Mouse (Mus musculus) hindbrain, embryonic 11.5 days (tissue): ENCODE measurements around the gene Cemip. TPM values are rescaled to one million over a fixed set of nuclear protein-coding genes. Genes with fewer than 3 reads are reported as not detected.

ENCODE experiments used
- ATAC-seq: fragments of 200-750 bp; cut with Nextera tagmentation; 2 replicates; pipeline ENCODE4 v1.8.0; 2017; ENCODE audit warnings: mild to moderate bottlenecking, moderate TSS enrichment, moderate library complexity; ENCODE audit not compliant: low FRiP score
- DNase-seq: peaks from one replicate; pipeline ENCODE4 v3.0.0-alpha.2; 2015; ENCODE audit warnings: low spot score
- H3K27ac ChIP-seq: fragments of 300-500 bp; sonication (generic); 2 replicates; pipeline ENCODE4 v1.5.1; 2014; ENCODE audit warnings: mild to moderate bottlenecking, low read depth, low read length
- H3K27me3 ChIP-seq: fragments of 300-500 bp; sonication (generic); 2 replicates; pipeline ENCODE4 v1.6.1; 2014; ENCODE audit warnings: mild to moderate bottlenecking, low read length, moderate library complexity, mixed read lengths; ENCODE audit not compliant: control insufficient read depth, insufficient read depth
- H3K36me3 ChIP-seq: fragments of 300-500 bp; sonication (generic); 2 replicates; pipeline ENCODE4 v1.6.1; 2014; ENCODE audit warnings: mild to moderate bottlenecking, low read length, moderate library complexity, mixed read lengths; ENCODE audit not compliant: control insufficient read depth, insufficient read depth
- H3K4me1 ChIP-seq: fragments of 300-500 bp; sonication (generic); replicated peaks from 2 replicates; pipeline ENCODE4 v1.6.1; 2014; ENCODE audit warnings: low read length, mixed read lengths; ENCODE audit not compliant: control insufficient read depth, insufficient read depth
- H3K4me2 ChIP-seq: fragments of 300-500 bp; sonication (generic); replicated peaks from 2 replicates; pipeline ENCODE4 v1.6.1; 2014; ENCODE audit warnings: mild to moderate bottlenecking, low read depth, low read length
- H3K4me3 ChIP-seq: fragments of 300-500 bp; sonication (generic); 2 replicates; pipeline ENCODE4 v1.5.1; 2014; ENCODE audit warnings: low read depth, low read length
- H3K9ac ChIP-seq: fragments of 300-500 bp; sonication (generic); 2 replicates; pipeline ENCODE4 v1.6.1; 2014; ENCODE audit warnings: low read depth, low read length
- H3K9me3 ChIP-seq: fragments of 300-500 bp; sonication (generic); 2 replicates; pipeline ENCODE4 v1.6.1; 2016; ENCODE audit warnings: low read length; ENCODE audit not compliant: control insufficient read depth
- WGBS: fragments of 180-500 bp; shearing (Covaris S2); extraction: QIAGEN DNeasy Blood & Tissue Kit; methylation state at CpG from one replicate; pipeline ENCODE4 v1.1.7; 2014; 5-methylcytosine and 5-hydroxymethylcytosine counted together
- polyA plus RNA-seq: library from polyadenylated mRNA; unstranded; fragments of >200 nt; fragmentation: Nextera tagmentation; extraction: Ambion mirVana; gene quantifications from 2 replicates; pipeline ENCODE4 v1.2.1, GENCODE M21; 2014

Cemip gene
- polyA plus RNA-seq, 1 experiment from 2014 or later: 0.31 TPM

DNA sequence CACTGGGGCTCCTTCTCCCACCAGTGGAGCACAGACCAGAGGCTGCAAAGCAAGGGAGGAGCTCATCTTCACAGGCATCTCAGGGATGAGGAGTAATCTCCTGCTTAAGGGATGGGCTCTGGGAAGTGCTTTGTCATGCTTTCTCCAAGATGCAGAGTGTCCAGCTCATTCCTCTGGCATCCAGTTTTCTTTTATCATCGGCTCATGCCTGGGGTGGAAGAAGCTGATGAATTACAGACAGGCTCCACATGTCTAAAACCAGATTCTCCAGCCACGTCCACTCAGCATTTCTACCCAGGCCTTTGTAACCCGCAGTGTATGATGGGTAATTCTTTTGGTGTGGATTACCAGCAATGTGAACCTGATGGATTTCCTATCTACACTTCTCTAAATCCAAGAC, 1.9 kb upstream of the Cemip start:
- 80% methylated on average over 3 of the region's 3 CpGs for WGBS
- Histone ChIP-seq H3K4me2 (no peak overlapping the region), H3K36me3 (no peaks in the 10 kb centered on the region), H3K4me1 (no peaks in the 10 kb centered on the region), H3K9ac (no peak overlapping the region), H3K4me3 (no peak overlapping the region), H3K9me3 (no peaks in the 10 kb centered on the region), H3K27me3 (peaks cover 18% of the 10 kb centered on the region), H3K27ac (no peak overlapping the region)
- DNase-seq (no peak), ATAC-seq (no peak)

DNA sequence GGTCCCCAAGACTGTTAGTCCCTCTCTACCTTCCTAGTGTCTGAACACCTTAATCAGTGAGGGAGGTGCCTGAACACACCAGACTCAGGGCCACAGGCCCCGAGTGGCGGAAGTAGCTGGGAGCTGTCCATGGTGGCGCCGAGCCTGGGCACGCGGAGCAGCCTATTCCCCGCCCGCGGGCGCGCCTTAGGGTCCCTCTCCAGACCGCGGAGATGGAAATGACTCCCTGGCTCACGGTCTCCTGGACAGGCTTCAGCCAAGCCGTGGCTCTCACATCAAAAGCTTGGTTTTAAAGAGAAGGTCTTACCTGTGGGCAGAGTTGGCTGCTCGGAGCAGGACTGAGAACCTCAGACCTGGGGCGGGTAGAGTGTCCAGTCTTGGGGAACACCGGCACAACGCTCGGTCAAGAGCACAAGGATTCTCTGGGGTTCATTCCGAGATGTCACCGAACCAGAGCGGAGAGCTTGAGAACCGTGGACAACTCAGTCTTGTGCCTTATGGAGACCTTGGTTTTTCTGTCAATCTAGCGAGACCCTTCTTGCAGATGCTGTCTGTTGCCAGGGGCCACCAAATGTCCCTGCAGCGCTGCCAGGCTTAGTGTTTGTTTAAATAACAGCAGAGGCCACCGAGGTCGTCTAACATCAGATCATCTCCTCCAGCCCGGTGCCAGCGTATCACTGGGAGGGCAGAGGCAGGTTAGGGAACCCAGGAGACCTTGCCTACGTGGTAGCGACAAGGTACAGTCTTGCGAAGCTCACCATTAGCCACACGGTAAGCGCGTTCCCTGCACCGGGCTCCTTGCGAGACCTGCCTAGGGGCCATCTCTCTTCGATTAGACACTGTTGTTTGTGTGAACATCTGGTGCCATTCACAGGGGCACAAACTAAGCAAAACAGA, 1.0 kb downstream of the Cemip start:
- Histone ChIP-seq H3K4me2 (peak overlapping the region; percentile 83), H3K27ac (no peak overlapping the region), H3K4me1 (no peaks in the 10 kb centered on the region), H3K4me3 (peak overlapping the region; percentile 20), H3K9me3 (no peaks in the 10 kb centered on the region), H3K27me3 (peaks cover 18% of the 10 kb centered on the region), H3K9ac (no peak overlapping the region), H3K36me3 (no peaks in the 10 kb centered on the region)
- peak; percentile 75 for DNase-seq
- 0 out of 2 replicates have a peak, but pooled peaks have one; percentile 10 for ATAC-seq
- WGBS: 5% methylated on average over 39 of the region's 39 CpGs

DNA sequence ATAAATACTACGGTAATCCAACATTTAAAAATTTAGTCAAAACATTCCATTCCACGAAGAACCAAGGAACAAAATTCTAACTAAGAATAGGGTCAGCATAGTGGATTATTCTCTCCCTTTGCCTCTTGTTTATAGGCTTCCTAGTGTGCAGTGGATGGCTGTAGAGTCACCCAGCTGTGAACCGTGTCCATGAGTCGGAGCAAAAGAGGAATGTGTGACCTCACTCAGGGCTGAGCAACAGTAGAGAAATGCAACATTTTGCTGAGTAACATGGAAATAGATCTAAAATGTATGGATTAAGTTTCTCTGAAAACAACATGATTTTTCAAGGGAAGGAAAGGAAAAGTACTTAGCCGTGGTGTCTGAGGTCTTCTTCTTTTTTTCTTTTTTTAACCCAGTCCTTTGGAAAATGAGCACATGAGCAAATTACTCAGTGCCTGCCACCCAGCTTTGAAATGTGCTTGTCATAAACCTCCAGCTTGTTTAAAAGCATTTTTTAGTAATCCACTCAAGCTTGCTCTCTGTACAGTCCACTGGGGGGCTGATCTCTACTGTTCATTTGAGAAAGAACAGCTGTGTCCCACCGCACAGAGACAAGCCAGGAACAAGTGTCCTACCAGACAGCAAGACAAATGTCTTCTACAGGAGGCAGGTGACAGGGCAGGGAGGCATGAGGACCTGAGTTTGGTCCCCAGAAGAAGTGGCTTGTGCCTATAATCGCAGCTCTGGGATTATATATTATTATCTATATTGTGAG, 8.9 kb downstream of the Cemip start:
- ATAC-seq: no peak
- H3K9me3 ChIP-seq: no peaks in the 10 kb centered on the region
- H3K4me3 ChIP-seq: no peak overlapping the region
- 77% methylated on average over 7 of the region's 7 CpGs for WGBS
- no peaks in the 10 kb centered on the region for H3K27me3 ChIP-seq
- no peak overlapping the region for H3K27ac ChIP-seq
- no peak overlapping the region for H3K9ac ChIP-seq
- no peaks in the 10 kb centered on the region for H3K36me3 ChIP-seq
- H3K4me1 ChIP-seq: no peaks in the 10 kb centered on the region
- H3K4me2 ChIP-seq: no peak overlapping the region
- no peak for DNase-seq

DNA sequence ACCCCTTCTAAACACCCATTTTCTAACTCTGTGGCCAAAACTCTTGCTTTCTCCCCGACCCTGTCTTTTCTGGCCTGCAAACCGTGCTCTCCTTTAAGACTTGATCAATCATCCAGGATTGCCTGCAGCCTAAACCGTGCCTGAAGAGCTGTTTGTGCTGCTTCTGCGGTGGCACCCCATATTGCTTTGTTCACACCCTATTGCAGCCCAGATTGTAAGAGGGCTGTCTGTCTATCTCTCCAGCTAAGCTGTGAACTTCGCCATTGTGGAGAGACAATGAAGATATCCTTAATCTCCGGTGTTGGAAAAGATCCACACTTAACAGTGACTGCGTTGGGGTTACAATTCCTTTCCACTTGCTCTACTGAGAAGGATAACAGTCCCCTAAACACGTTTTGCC, 12.0 kb downstream of the Cemip start:
- DNase-seq: no peak
- no peaks in the 10 kb centered on the region for H3K36me3 ChIP-seq
- no peak overlapping the region for H3K4me2 ChIP-seq
- H3K4me1 ChIP-seq: no peaks in the 10 kb centered on the region
- H3K9me3 ChIP-seq: no peaks in the 10 kb centered on the region
- H3K27me3 ChIP-seq: no peaks in the 10 kb centered on the region
- H3K9ac ChIP-seq: no peak overlapping the region
- no peak overlapping the region for H3K27ac ChIP-seq
- H3K4me3 ChIP-seq: no peak overlapping the region
- no peak for ATAC-seq
- 71% methylated on average over 8 of the region's 8 CpGs for WGBS

DNA sequence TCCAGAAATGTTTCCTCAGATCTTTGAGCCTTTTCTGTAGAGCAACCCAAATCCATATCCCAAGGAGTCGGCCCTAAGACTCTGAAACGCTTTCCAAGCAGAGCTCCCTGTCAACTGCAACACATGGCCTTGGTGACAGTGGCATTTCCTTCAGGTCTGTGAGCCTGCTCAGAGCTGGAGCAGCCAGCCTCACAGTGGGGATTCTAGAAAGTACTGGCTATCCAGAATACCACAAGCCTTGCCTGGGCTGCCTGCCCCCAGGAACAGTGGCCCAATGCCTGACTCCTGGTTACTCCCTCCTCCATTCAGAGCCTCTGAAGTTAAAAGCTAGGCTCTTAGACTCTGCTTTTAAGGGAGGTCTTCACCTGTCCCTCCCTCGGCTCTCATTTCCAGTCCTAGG, 12.4 kb downstream of the Cemip start:
- ATAC-seq: no peak

DNA sequence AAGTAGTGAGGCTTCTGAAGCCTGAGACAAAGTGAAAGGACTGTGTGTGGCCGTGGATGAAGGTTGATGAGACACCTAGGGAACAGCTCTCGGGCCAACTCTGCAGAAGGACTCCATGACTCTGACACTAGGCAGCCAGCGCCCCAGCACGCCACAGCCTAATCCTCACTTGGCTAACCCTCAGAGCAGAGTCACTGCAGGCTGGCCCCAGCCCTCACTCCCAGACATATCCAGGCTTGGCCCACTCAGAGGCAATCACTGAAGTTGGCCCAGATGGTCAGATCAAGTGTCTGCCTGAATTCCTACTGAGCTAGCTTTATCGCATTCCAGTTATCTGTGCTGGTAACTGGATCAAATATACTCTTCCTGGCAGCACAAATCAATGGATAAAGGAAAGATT, 17.4 kb downstream of the Cemip start:
- no peaks in the 10 kb centered on the region for H3K4me1 ChIP-seq
- H3K27ac ChIP-seq: no peak overlapping the region
- DNase-seq (no peak), ATAC-seq (no peak)
- no peaks in the 10 kb centered on the region for H3K36me3 ChIP-seq
- no peak overlapping the region for H3K9ac ChIP-seq
- no peaks in the 10 kb centered on the region for H3K9me3 ChIP-seq
- H3K4me2 ChIP-seq: no peak overlapping the region
- 79% methylated on average over 5 of the region's 5 CpGs for WGBS
- no peaks in the 10 kb centered on the region for H3K27me3 ChIP-seq
- no peak overlapping the region for H3K4me3 ChIP-seq

More for the DNA sequence above, 12.4 kb downstream of the Cemip start:
- H3K4me1 ChIP-seq: no peaks in the 10 kb centered on the region
- WGBS: 68% methylated on average over 3 of the region's 3 CpGs
- H3K4me3 ChIP-seq: no peak overlapping the region
- H3K27me3 ChIP-seq: no peaks in the 10 kb centered on the region
- H3K4me2 ChIP-seq: no peak overlapping the region
- H3K9ac ChIP-seq: no peak overlapping the region
- DNase-seq: no peak
- H3K27ac ChIP-seq: no peak overlapping the region
- no peaks in the 10 kb centered on the region for H3K9me3 ChIP-seq
- H3K36me3 ChIP-seq: no peaks in the 10 kb centered on the region

DNA sequence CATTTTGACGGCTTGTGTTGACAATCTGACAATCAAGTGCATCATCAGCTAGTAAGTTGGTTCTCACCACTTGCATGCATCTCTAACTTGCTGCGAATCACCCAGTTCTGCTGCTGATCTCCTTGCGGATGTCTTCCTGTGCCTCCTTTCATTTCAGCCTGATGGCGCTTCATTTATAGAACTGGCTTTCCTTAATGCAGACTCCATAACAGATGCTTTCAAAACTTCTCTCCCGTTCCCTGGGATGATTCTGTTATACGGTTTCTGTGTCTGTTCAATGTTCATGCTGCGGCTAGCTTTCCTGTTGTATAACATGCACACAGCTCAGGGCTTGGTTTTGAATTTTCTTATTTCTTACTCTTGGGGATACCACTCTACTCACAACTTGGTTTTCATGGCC, 26.5 kb downstream of the Cemip start:
- H3K4me2 ChIP-seq: no peak overlapping the region
- H3K9me3 ChIP-seq: no peaks in the 10 kb centered on the region
- H3K36me3 ChIP-seq: no peaks in the 10 kb centered on the region
- H3K27me3 ChIP-seq: no peaks in the 10 kb centered on the region
- DNase-seq (no peak), ATAC-seq (no peak)
- H3K4me1 ChIP-seq: no peaks in the 10 kb centered on the region
- H3K9ac ChIP-seq: no peak overlapping the region
- H3K27ac ChIP-seq: no peak overlapping the region
- H3K4me3 ChIP-seq: no peak overlapping the region
- 94% methylated on average over 7 of the region's 7 CpGs for WGBS

DNA sequence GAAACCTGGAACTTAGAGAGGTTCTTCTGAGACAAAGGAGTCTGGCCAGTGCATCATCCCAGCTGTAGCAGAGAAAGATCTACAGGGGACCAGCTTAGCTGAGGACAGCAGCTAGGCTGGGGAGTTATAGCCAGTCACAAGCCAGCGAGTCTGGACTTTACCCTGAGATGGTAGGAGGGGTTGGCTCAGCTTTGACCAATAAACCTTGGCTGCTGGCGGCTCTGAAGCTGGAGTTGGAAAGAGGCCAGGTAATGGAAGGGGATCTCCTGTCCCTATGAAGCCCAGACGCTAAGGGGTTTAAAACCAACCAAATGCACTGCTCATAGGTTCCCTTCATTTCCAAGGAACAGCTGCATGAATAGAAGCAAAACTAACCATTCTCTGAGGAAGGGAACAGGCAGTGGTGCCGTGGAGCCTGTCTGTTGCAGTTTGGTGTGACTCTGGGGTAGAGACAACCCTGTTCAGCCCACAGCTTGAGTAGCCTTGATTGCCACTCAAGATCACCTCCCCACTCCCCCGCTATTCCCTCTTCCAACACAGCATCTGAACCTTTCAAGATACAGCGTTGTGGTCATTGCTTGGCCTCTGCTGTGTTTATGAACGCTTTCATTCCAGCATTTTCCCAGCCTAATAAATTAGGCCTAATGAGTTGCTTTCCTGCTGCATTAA, 30.2 kb downstream of the Cemip start:
- Histone ChIP-seq H3K9ac (no peak overlapping the region), H3K27ac (no peak overlapping the region), H3K27me3 (no peaks in the 10 kb centered on the region), H3K4me3 (no peak overlapping the region), H3K9me3 (no peaks in the 10 kb centered on the region), H3K4me1 (no peaks in the 10 kb centered on the region), H3K4me2 (no peak overlapping the region), H3K36me3 (no peaks in the 10 kb centered on the region)
- ATAC-seq: no peak
- 85% methylated on average over 7 of the region's 7 CpGs for WGBS
- no peak for DNase-seq
